Mouse (Mus musculus): ENCODE measurements around the gene Rps28. TPM values are rescaled to one million over a fixed set of nuclear protein-coding genes. Genes with fewer than 3 reads are reported as not detected.
A peak's percentile ranks its signal among the peaks of the same experiment; 100 is the strongest.

Rps28 gene
- total RNA-seq, 1 experiment from 2014 or later, result 1,008 TPM

- ATAC-seq (replicated peaks; ENCODE audit: insufficient number of reproducible peaks, low FRiP score, low TSS enrichment, poor library complexity, severe bottlenecking), result no peak
These were observed 7.8 kb downstream of the Rps28 start for GRCm38 (mm10) chr17:33816612-33817011.

- no peak for ATAC-seq (replicated peaks; ENCODE audit: insufficient number of reproducible peaks, low FRiP score, low TSS enrichment, poor library complexity, severe bottlenecking)
These were observed 9.0 kb downstream of the Rps28 start for GRCm38 (mm10) chr17:33815399-33815798.

DNA sequence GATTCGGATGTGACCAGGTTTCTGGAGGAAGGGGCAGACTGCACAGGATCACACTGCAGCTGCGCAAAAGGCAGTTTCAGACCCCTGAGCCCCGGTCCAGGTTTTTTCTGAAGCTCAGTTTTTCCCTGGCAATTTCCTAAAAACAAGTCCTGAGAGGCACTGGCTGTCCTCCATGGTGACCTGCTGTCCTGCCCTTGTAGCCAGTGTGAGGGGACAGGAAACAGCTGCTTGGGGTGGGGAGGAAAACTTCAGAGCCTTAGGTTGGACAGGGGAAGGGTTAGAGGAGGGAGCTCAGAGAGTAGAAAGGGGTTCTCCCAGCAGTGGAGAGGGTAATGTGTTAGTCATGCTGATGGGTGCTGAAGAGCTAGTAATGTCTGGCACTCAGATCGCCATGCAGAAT lies 11.4 kb downstream of the Rps28 start:
- ATAC-seq (replicated peaks; ENCODE audit: insufficient number of reproducible peaks, low FRiP score, low TSS enrichment, poor library complexity, severe bottlenecking), result no peak

DNA sequence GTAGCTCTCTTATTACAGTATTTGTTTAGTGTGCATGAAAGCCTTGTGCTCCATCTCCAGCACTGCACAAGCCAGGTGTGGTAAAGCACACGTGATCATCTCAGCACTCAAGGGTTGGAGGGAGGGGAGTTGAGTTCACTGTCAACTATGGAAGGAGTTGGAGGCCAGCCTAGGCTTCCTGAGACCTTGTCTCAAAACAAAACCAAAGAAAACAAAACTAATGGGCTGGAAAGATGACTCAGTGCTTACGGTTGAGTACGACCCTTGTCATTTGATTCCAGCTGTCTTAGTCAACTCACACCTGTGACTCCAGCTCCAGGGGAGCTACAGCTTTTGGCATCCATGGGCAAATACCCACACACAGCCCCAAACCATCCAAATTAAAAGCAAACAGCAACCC lies 11.9 kb downstream of the Rps28 start:
- no peak for ATAC-seq (replicated peaks; ENCODE audit: insufficient number of reproducible peaks, low FRiP score, low TSS enrichment, poor library complexity, severe bottlenecking)

DNA sequence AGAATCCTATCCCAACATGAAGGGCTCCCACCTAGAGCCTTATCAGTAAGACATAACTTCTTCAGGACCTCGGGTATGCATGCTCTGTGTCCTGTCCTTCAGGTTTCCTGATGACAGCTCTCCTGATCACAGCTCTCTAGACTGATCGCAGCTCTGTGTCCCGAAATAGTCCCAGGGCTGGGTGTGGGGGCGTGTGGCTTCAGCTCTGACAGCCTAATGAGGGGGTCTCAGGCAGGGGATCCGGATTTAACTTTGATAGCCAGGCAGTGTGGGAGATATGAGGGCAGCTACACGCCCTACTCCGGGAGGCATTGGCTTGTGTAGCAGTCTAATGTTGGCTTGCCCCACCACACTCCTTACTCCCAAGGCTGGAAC lies 13.2 kb downstream of the Rps28 start:
- no peak for ATAC-seq (replicated peaks; ENCODE audit: insufficient number of reproducible peaks, low FRiP score, low TSS enrichment, poor library complexity, severe bottlenecking)

DNA sequence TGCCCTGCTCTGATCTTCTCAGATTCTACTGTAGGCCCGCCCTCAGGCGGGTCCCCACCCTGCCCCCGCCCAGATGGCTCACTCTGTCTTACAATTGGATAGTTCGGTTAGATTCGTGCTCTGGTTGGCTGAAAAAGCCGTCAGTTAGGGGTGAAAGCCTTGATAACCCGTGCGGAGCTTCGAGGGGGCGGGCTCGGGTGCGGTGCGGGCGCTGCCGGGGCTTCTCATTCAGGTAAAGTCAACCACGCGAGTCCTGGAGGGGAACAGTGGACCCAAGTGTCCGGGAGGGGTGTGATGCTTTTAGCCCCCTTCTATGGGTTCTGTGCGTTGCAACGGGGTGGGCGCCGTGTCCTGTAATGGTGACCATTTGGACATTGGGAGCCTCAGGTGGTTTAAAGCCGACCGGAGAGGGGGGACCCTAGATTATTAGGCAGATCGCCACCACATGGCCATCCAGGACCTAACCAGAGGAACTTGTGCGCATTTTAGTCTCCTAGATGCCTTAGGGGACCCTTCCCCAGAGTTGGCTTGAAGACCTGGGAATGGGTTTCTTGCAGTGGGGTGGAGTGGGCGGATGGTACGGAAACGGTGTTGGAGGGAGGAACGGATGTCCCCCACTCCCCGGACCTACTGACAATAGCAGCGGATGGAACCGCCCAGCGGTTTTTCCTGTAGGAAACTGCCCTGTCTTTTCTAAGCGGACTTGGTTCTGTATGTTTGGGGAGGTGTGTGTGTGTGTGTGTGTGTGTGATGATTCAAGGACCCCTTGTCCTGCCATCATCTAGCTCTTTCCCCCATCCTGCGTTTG lies 13.8 kb downstream of the Rps28 start, which contains the start of gene Kank3:
Gene Kank3, plus strand, starts transcription at position 186 of the 808 bp plus-strand sequence.
- ATAC-seq (replicated peaks; ENCODE audit: insufficient number of reproducible peaks, low FRiP score, low TSS enrichment, poor library complexity, severe bottlenecking), result peak; percentile 96

GRCm38 (mm10) chr17:33808192-33808591 lies 16.2 kb downstream of the Rps28 start:
- ATAC-seq (replicated peaks; ENCODE audit: insufficient number of reproducible peaks, low FRiP score, low TSS enrichment, poor library complexity, severe bottlenecking), result no peak

GRCm38 (mm10) chr17:33807181-33807888 lies 17.0 kb downstream of the Rps28 start:
- ATAC-seq (replicated peaks; ENCODE audit: insufficient number of reproducible peaks, low FRiP score, low TSS enrichment, poor library complexity, severe bottlenecking), result no peak

GRCm38 (mm10) chr17:33804745-33805144 lies 19.6 kb downstream of the Rps28 start:
- no peak for ATAC-seq (replicated peaks; ENCODE audit: insufficient number of reproducible peaks, low FRiP score, low TSS enrichment, poor library complexity, severe bottlenecking)

DNA sequence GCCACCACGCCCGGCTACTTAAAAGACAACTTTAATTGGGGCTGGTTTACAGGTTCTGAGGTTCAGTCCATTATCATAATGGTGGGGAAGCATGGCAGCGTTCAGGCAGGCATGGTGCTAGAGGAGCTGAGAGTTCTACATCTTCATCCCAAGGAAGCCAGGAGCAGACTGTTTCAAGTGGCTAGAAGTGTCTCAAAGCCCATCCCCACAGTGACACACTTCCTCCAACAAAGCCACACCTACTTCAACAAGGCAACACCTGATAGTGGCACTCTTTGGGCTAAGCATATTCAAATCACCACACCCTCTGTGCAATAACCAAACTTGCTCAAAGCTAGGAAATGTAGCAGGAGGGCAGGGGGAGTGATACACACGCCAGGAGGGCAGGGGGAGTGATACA lies 20.2 kb downstream of the Rps28 start:
- ATAC-seq (replicated peaks; ENCODE audit: insufficient number of reproducible peaks, low FRiP score, low TSS enrichment, poor library complexity, severe bottlenecking), result no peak

- no peak; the same call in 1 of the 2 replicates for ATAC-seq (replicated peaks; ENCODE audit: insufficient number of reproducible peaks, low FRiP score, low TSS enrichment, poor library complexity, severe bottlenecking)
These were observed 22.1 kb downstream of the Rps28 start for GRCm38 (mm10) chr17:33802221-33802620.

DNA sequence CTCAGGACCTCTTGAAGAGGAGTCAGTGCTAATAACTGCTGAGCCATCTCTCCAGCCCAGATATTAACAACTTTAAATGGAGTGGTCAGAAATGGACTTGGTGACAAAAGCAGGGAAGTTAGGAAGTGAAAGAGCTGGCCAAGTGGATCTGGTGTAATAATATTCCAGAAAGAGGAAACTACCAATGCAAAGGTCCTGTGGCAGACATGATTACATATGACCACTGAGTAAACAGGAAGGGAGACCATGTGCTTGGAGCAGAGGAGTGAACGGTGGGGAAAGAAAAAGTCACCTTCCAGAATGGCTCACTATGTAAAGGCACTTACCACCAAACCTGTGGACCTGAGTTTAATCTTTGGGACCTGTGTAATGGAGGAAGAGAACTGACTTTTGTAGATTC lies 25.1 kb downstream of the Rps28 start:
- peak; percentile 66 for ATAC-seq (replicated peaks; ENCODE audit: insufficient number of reproducible peaks, low FRiP score, low TSS enrichment, poor library complexity, severe bottlenecking)

GRCm38 (mm10) chr17:33798306-33798705 lies 26.1 kb downstream of the Rps28 start:
- no peak for ATAC-seq (replicated peaks; ENCODE audit: insufficient number of reproducible peaks, low FRiP score, low TSS enrichment, poor library complexity, severe bottlenecking)

GRCm38 (mm10) chr17:33788732-33789131 lies 35.6 kb downstream of the Rps28 start:
- ATAC-seq (replicated peaks; ENCODE audit: insufficient number of reproducible peaks, low FRiP score, low TSS enrichment, poor library complexity, severe bottlenecking), result no peak

DNA sequence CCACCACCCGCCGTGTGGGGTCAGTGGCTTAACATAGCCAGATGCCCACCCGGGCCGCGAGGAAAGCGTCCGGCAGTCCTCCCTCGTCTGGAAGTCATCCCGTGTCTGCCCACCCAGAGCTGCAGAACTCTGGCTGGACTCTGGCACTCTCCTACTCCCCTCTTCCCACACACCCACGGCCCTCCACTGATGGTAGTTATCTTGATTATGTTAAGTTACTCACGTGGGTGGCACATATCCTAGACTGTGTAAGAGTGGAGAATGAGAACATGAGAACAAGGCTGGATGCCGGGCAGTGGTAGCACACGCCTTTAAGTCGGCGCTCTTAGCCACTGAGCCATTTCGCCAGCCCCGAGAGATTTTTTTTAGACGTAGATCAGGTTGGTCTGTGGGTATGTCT lies 38.0 kb downstream of the Rps28 start:
- ATAC-seq (replicated peaks; ENCODE audit: insufficient number of reproducible peaks, low FRiP score, low TSS enrichment, poor library complexity, severe bottlenecking), result no peak

DNA sequence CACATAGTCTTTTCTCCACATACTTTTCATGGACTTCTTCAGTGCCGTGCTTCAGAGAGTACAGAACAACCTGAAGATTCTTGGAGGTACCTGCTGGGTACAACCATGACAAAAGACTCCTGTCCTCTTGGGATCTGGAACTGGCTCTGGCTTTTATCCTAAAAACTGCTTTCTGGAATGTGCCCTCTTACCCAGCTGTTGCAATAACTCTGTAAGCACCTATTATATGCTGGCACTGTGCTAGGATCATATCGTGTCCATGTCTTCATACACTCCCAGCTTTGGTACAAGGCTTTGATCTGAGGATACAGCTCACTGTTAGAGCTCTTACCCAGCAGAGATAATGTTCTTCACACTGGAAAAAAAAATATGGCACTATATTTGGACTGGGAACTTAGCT lies 39.4 kb downstream of the Rps28 start:
- ATAC-seq (replicated peaks; ENCODE audit: insufficient number of reproducible peaks, low FRiP score, low TSS enrichment, poor library complexity, severe bottlenecking), result no peak

DNA sequence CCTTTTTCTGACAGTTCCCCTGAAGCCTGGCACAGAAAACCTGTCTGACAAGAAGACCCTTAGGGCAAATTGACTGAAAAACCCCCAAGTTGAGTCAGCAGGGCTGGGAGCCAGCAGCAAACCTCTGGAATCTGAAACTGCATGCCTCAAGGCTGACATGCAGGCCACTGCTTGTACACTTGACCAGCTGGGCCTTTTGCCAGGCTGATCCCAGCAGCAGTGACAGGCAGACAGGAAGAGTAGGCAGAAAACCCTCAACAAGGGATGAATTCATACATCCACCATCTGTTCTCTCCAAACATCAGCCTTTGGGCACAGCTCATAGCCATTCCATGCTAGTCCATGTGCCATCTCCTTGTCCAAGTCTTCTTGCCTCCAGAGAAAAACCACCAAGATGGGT lies 41.0 kb downstream of the Rps28 start:
- ATAC-seq (replicated peaks; ENCODE audit: insufficient number of reproducible peaks, low FRiP score, low TSS enrichment, poor library complexity, severe bottlenecking), result no peak

GRCm38 (mm10) chr17:33782067-33782466 lies 42.3 kb downstream of the Rps28 start:
- no peak for ATAC-seq (replicated peaks; ENCODE audit: insufficient number of reproducible peaks, low FRiP score, low TSS enrichment, poor library complexity, severe bottlenecking)

DNA sequence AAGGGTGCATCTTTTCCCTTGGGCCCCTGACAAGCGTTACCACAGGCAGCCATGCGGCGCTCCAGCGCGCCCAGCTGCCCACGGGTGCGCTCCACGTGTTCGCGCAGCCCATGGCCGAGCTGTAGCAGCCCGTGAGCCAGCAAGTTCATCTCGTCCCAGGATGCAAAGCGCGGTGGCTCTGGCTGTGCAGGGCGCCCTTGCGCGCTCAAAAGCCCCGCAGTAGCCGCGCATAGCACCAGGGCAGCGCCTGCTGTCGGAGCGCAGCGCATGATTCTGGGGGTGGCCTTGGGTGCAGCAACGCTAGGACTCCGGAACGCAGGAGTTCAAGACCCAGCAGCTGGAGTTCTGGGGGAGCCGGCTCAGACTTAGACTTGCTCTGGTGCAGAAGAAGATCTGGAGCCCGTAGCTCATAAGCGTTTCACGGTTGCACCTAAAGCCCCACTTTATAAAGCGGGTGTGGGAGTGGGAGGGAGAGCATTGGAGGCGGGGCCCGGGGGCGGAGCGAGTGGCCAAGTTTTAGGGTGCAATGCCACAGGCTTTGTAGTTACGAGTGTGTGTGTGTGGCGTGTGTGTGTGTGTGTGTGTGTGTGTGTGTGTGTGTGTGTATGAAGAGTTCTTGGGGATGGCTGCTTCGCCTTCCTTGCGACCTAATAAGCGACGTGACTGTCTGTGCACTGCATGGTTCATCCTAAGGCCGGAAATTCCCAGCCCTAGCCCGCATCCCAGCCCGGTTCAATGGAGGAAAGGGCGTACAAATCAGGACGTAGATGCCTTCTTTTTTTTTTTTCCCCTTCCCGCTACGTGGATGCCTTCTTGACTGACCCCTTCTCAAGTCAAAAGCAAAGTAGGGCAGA lies 43.0 kb downstream of the Rps28 start, which contains the start of gene Angptl4:
Gene Angptl4, minus strand, starts transcription at position 707 of the 854 bp plus-strand sequence.
- 0 out of 2 replicates have a peak, but pooled peaks have one; percentile 42 for ATAC-seq (replicated peaks; ENCODE audit: insufficient number of reproducible peaks, low FRiP score, low TSS enrichment, poor library complexity, severe bottlenecking)
